Mouse (Mus musculus) thymus, postnatal 36 days (tissue): ENCODE measurements at regions not wholly inside any gene's neighbourhood (a gene's known extent, or its start where the extent isn't known, plus 50 kb on each side); places are given as distances from the start of the nearest gene placed in this dataset.
A peak's percentile ranks its signal among the peaks of the same experiment; 100 is the strongest.

Source experiments
- DNase-seq, 2 experiments: peaks; one replicate each; pipeline ENCODE4 v3.0.0; 2022; ENCODE audit warnings: mixed read lengths in 2 of 2

GRCm38 (mm10) chr9:67610696-67611095 is 51.2 kb upstream of the Tln2 start:
- no peak for DNase-seq

DNA sequence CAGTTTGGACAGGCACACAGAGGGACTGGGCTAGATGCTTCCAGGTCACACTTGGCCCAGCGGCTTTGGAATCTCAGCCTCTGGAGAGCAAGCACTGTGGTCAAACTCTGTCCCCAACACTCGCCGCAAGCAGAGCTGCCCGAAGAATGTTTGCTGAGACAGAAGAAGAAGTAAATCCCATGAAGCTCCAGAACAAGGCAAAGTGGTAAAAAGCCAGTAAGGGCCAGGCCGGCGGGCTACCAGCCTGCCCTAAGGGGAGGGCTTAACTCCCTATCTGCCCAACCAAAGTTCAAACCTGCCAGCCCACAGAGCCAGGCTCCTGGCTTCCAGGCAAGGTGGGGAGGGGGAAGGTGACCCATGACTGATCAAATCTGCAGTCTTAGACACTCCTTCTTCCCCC is 52.2 kb upstream of the Tln2 start:
- no peak for DNase-seq

GRCm38 (mm10) chr9:67612101-67612500 is 52.6 kb upstream of the Tln2 start:
- no peak for DNase-seq

- DNase-seq: no peak
Measured at GRCm38 (mm10) chr9:67614068-67614727, 54.7 kb upstream of the Tln2 start.

DNA sequence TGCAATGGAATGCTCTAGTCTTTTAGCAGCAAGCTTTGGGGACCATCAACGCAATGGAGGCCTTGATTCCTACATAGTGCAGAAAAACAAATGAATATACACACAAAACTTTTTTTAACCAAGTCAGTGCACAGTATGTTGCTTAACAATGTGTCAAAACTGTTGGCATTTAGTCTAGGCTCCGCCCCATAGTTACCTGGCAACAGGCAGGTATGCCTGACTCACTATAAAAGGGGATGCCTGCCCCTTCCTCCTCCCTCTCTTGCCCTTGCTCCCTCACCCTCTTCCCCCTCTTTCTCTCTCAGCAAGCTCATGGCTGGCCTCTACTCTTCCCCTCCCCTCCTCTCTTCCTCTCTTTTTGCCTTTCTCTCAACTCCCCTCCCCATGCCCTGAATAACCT is 56.7 kb upstream of the Tln2 start:
- no peak for DNase-seq

DNA sequence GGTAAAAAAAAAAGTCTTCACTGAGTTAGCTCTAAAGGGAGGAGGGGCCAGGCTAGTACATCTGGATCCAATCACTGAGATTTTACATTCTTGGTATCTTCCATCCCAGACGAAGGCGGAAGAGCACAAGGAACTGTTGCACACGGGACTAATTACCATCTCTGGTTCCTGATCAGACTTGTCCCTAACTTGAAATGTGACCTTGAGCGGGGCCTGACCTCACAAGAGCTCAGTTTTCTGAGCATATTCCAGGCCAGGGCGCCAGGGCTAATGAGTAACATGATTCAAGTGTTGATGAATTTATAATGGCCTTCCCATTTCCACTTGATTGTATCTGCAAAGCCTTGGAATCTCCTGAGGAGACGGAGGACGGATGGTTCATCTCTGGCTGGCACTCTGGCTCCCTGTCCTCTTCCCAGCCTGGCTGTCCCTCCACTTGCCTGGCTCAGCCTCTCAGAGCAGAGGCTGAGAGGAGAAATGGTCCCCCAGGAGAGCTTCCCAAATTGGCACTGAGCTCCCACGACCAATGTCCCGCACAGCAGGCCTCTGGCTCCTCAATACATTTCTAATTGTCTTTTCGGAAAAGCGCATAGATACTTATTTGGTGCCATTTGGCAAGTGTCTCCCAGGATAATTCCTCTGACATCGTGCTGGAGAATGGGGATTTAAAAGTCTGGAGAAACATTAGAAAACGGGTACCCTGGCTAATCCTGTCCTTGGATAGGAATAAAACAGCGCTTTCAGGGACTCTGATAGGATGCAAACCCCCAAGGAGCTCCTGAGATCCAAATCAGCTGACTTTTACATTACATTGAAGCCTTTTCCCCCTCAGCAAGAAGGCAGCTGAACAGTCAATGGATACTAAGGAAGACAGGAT is 58.1 kb upstream of the Tln2 start:
- no peak for DNase-seq

DNA sequence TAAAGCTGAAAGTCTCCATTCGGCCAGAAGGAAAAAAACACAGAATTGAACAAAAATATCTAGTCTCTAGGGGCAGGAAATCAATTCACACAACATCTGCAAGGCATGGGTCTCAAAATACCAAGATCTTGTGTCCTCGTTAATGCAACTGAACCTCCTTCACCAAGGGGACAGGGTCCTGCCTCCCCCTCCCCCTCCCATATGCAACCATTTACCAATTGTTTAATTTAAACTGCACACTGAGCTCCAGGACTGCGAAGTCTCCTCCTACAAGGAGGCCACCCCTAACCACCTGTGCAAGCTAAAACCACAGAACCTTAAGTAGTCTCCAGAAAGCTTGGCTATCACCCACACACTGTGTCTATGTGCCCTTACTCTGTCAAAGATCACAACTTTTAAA is 61.4 kb upstream of the Tln2 start:
- DNase-seq: no peak

DNA sequence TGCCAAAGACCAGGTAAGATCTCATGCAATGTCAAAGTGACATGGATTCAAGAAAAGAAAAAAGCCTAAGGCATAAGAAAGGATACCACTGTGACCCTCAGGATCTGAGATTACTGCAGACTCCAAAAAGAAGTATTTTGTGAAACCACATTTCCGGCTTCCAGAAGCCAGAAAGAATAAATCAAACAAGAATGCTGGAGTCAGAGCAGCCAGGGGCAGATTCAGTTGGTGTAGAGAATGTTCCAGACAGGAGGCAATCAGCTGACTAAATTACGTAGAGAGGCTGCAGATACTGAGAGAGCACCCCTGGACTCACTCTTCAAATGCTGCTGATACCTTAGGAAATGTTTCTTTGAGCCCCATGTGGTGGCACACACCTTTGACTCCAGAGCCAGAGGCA is 67.7 kb upstream of the Tln2 start:
- no peak for DNase-seq

- DNase-seq: no peak
Measured at GRCm38 (mm10) chr9:67629624-67630023, 70.1 kb upstream of the Tln2 start.

DNA sequence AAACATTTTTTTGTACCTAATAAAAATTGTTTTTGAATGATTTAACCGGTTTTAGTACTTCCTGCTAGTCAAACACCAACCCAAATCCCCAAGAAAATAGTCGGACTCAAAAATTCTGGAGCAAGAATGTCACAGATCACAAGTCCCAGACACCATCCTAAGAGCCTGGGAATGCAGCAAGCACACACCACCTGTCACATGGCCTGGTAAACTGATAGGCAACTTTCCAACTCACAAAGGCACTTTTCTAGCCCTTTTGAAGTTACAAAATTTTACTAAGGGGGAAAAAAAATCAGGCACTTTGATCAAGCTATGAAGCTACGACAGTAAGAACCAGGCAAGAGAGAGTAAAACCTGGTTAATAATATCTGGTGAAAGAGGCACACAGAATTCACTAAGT is 70.7 kb upstream of the Tln2 start:
- DNase-seq: no peak

- DNase-seq: no peak
Measured at GRCm38 (mm10) chr9:67631741-67632243, 72.3 kb upstream of the Tln2 start.

DNA sequence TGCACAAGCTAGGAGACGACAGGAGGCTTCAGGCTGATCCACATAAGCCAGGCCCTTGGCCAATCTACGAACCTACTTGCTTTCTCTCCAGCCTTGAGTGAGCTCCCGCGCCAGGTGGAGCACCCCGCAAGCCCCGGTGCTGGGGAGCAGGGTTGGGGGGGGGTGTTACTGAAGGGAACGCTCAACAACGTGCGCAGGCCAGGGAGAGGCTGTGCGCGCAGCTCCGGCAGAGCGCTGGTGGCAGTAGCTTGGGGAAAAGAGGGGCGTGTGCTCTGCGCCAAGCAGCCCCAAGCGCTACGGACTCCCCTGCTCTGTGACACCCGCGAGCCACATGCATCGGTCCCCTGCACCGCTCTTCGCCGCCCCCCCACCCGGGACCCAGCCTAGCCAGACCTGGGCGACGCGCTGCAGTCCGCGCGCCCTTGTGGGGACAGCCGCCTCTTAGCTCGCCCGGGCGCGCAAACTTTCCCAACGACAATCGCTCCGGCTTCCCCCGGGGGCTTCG is 73.1 kb upstream of the Tln2 start:
- peak in 1 of 2 experiments; percentile 5 for DNase-seq

DNA sequence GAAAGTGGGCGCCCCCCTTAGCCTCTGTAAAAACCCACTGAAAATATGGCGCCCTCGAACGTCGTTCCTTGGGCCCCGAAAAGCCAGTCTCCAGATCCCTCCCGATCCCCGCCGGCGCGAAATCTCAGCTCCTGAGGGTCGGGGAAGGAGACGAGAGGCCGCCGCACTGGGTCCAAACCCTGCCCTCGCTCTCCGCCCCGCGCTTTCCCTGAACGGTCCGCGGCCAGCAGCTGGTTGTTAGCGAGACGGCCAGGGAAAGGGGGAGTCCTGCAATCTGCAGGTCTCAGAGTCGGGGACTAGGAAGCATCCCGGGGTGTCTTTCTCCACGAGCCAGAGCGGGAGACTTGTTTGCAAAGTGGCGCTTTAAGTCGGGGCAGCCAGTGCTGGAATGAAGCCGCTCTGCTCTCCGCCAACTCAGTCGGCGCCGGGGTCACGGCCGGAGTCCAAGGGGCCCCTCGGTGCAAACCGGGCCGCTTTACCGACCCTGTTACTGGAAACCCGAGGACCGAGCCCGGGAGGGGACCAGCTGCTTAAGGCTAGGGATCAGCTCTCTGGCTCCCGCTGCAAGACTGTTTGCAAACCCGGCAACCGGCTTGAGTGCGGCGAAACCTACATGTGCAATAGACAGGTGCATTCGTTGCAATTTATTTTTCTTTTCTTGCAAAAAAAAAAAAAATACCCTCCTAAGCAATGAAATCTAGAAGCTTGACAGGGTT is 73.7 kb upstream of the Tln2 start:
- DNase-seq: peak in 1 of 2 experiments; percentile 2

- peak; percentile 8 to 19 for DNase-seq
Measured at GRCm38 (mm10) chr9:67633761-67634441, 74.4 kb upstream of the Tln2 start.

DNA sequence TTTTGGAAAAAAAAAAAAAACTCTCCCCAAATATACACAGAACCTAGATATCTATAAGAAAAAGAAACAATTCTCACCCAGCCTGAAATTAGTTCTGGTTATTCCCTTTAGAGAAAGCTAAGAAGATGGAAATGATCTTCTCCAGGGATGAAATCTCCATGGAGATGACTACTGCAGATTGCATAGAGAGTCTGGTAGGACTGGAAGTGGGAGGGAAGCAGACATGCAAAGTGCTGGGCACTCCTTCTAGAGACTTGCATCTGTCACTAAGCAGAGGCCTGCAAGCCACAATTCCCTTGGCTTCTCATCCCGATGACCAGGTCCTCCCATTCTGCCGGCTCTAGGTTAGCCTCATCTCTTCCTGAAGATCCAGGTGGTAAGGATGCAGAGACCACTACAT is 87.3 kb upstream of the Tln2 start:
- DNase-seq: no peak

- DNase-seq: no peak
Measured at GRCm38 (mm10) chr9:67664773-67665172, 94.5 kb upstream of the C2cd4b start.

DNA sequence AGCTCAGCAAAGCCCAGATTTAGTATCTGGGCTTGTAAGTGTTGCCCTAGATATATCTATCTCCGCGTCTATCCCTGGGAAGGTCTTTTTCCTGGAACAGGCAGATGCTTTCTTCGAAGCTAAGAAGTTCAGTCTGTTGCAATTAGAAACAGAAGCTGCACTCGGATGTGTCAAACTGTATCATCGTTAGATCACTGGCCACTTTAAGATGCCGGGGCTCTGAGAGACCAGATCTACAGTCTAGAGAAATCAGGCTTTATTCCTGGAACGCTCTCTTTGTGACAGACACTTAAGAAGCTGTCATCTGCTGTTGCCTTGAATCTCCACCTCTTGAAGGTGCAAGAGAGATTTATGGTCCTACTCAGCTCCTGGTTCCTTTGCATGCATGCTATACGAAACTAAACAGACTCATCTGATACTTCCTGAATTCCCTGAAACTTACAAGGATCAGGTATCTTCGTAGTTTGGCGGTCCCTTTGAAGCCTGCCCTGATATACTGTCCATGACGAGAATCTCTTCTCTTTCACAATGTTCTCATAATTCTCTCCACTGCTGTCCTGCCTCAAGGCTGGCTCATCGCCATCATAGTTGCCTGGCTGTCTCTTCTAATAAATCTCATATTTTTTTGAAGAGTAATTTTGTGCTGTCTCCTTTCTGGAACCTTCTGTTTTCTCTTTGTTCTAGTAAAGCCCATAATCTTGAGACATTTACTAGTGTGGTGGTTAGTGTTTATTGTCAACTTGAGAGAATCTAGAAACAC is 88.8 kb upstream of the C2cd4b start:
- no peak for DNase-seq

DNA sequence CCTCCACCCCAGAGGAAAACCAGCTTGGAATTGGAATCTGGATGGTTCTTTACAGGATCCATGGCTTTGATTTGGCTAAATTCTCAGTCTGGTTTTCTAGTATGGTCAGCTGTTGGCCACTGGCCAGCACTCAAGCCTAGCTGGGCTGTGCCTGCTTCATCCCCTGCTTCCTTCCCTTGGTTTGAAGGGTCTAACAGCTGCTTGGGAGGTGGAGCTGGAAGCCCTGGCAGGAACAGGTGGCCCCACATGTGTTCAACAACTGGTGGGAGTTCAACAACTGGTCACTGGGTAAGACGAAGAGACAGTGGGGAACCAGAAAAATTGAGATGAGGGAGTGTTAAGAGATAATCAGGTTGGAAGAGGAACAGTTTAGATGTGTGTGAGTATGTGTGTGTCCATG is 82.3 kb upstream of the C2cd4b start:
- DNase-seq: no peak

GRCm38 (mm10) chr9:67683367-67683766 is 75.9 kb upstream of the C2cd4b start:
- DNase-seq: peak; percentile 22

GRCm38 (mm10) chr9:67692396-67692795 is 66.8 kb upstream of the C2cd4b start:
- DNase-seq: no peak

DNA sequence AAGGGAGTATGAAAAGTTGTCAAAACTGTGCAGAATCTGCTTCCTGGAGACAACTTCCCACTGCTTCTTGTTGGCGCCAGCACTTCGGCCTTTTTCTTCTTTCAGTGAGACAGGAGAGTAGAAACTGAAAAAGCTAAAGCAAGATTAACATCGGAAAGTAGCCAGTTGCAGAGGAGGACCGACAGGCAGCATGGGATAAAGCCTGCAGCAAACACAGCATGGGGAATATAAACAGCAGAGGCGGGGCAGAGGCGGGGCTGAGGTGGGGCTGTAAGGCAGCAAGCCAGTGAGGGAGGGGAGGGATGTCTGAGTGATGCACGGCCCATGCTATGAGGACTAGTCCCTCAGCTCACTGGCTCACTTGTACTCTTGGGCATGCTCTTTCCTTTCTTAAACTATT is 65.5 kb upstream of the C2cd4b start:
- DNase-seq: no peak

GRCm38 (mm10) chr9:67698796-67699195 is 60.4 kb upstream of the C2cd4b start:
- DNase-seq: no peak
